Mouse (Mus musculus) spleen, postnatal 10 days (tissue): ENCODE measurements around the gene Ssbp3.

Source experiments
- DNase-seq, 2 experiments: peaks; one replicate each; pipeline ENCODE4 v3.0.0; 2021 to 2022; ENCODE audit warnings: low spot score in 2 of 2

The Ssbp3 gene

GRCm38 (mm10) chr4:107096841-107097373 is 186.4 kb downstream of the Ssbp3 start, which contains the start of gene Cdcp2:
Gene Cdcp2 (plus strand): TSS chr4:107096891.
- no peak for DNase-seq

GRCm38 (mm10) chr4:107097871-107098270 is 187.4 kb downstream of the Ssbp3 start:
- no peak for DNase-seq

GRCm38 (mm10) chr4:107098375-107098774 is 187.9 kb downstream of the Ssbp3 start:
- DNase-seq = no peak

- DNase-seq = no peak
Observed at GRCm38 (mm10) chr4:107098791-107099525, 188.5 kb downstream of the Ssbp3 start.
